Mouse (Mus musculus): ENCODE results near the gene Ppp1r12b.

DNA sequence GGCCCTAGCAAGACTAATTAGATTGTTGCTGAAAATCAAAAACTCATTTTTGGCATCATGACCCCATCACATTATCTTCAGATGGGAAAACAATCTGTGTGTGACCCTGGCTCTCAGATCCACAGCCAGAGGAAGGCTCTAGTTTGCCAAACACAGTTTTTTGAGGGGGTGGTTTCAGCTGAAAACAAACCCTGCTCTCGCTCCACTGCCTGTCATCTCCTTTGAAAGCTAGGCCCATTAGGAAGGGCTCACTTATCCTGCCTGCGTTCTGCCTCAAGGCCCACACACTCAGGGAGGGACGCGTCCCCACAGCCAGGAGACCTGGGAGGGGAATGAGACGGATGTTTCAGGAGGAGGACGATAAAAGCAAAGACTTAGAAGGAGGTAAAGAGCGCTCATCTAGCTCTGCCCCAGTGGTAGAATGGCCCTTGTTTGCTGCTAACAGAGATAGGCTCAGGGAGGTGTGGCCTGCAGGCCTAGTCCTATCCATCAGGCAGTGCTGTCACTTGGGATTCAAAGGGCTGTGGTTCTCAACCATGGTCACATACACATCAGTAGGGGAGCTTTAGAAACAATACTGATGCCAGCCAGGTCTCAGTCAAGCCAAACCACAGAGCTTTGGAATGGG, 190.8 kb downstream of the Ppp1r12b start:
- TF ChIP-seq EP300 (IDR thresholded peaks at IDR 0.05) (no peak), CTCF (IDR thresholded peaks at IDR 0.05) (no peak)
